In genomic region chr7:29490704-29491470, GRCm38 (mm10) we compare ENCODE assay signal across 10 mouse cellular contexts. TPM values are rescaled to one million over a fixed set of nuclear protein-coding genes. Genes with fewer than 3 reads are reported as not detected.
DNase-seq lines count a peak whose midpoint lies in the region; ATAC-seq lines count a peak whose summit lies in the region.
"Had no signal": no experiment of that assay in that cellular context is flagged by ENCODE, and none has a peak within 500 bp of the region (broad histone marks: within the 10 kb centered on the region; RNA-seq: fewer than 3 reads in every experiment).

No protein-coding gene starts in this region.

- peak; percentile 44 for DNase-seq in gastrocnemius, adult 18-20 months (ENCODE audit: low spot score)
- DNase-seq in gastrocnemius, postnatal 10 days = no peak
- peak; percentile 80 for DNase-seq in Muller cell, postnatal 12 days (ENCODE audit: inconsistent ontology term)
- peak; percentile 78 for DNase-seq in fibroblast of lung, adult 2 months (ENCODE audit: low read depth)
- DNase-seq in thymus, postnatal 25 days = no peak
- no peak for DNase-seq in thymus, postnatal 14 days
- DNase-seq in layer of hippocampus, adult 8-10 months (ENCODE audit: low spot score in 2 of 2) = no peak
- DNase-seq: kidney, postnatal 4 days; liver had no signal

- 0 out of 2 replicates have a peak, but pooled peaks have one; percentile 16 for ATAC-seq in megakaryocyte progenitor cell, adult 5-6 weeks (replicated peaks; ENCODE audit: poor library complexity)

RNA-seq across cellular contexts. Expression of gene Sipa1l3, which starts 27.6 kb away (rescaled TPM):
- total RNA-seq in gastrocnemius, adult 18-20 months (2021) = 1 to 10 TPM; 6.6 to 7.1 TPM
- 10 to 100 TPM; 14.2 to 21.4 TPM for total RNA-seq in gastrocnemius, postnatal 10 days (2021)
- total RNA-seq in megakaryocyte progenitor cell, adult 5-6 weeks (2015) = 28.2 and 34.2 TPM in 2 replicates
- total RNA-seq in megakaryocyte progenitor cell, adult 5-6 weeks (2017) = 5.4 and 8.3 TPM in 2 replicates
- total RNA-seq in layer of hippocampus, adult 8-10 months (2022) = 100 to 1,000 TPM; 158 to 231 (median 197) TPM

Comparison
In these comparisons a context has a peak if more than half of its experiments do, and no peak if none do; other contexts are left out.
1. DNase-seq: peak in gastrocnemius, adult 18-20 months (single experiment), Muller cell, postnatal 12 days (single experiment) and fibroblast of lung, adult 2 months (single experiment); none in gastrocnemius, postnatal 10 days (single experiment), thymus, postnatal 25 days (single experiment), thymus, postnatal 14 days (single experiment) and layer of hippocampus, adult 8-10 months (0 of 2).
2. RNA of gene Sipa1l3, which starts 27.6 kb away (total RNA-seq): 158 to 231 TPM in layer of hippocampus, adult 8-10 months; 5.4 to 34.2 TPM in megakaryocyte progenitor cell, adult 5-6 weeks, 14.2 to 21.4 TPM in gastrocnemius, postnatal 10 days and 6.6 to 7.1 TPM in gastrocnemius, adult 18-20 months; every median in the first group is over 4 times any median in the second.